Mouse (Mus musculus) ES-CJ7 (cell line): Measurements from ENCODE around the gene Adgrf5.
A peak's percentile ranks its signal among the peaks of the same experiment; 100 is the strongest.
"Not testable (repeated sequence)": the region's sequence is repeated elsewhere in the genome, so short reads cannot be mapped to it uniquely, and the experiment has no call there.

Experiments used
- DNase-seq: peaks from one replicate; pipeline ENCODE4 v3.0.0; 2011; ENCODE audit warnings: low read depth, low spot score

Adgrf5 gene

GRCm38 (mm10) chr17:43460245-43461181 lies 100.3 kb downstream of the Adgrf5 start:
- DNase-seq: peak; percentile 52

GRCm38 (mm10) chr17:43470039-43470438 lies 109.8 kb downstream of the Adgrf5 start:
- no peak for DNase-seq

- no peak for DNase-seq
Measured at GRCm38 (mm10) chr17:43472558-43472957, 112.3 kb downstream of the Adgrf5 start.

GRCm38 (mm10) chr17:43474775-43475174 lies 114.5 kb downstream of the Adgrf5 start:
- no peak for DNase-seq

GRCm38 (mm10) chr17:43477621-43478020 lies 117.4 kb downstream of the Adgrf5 start:
- no peak for DNase-seq

- DNase-seq: no peak
Measured at GRCm38 (mm10) chr17:43485982-43486381, 125.7 kb downstream of the Adgrf5 start.

GRCm38 (mm10) chr17:43488439-43489151 lies 128.3 kb downstream of the Adgrf5 start:
- no peak for DNase-seq

- DNase-seq: not testable (repeated sequence)
Measured at GRCm38 (mm10) chr17:43490371-43490770, 130.1 kb downstream of the Adgrf5 start.

- DNase-seq: no peak
Measured at GRCm38 (mm10) chr17:43495502-43495901, 135.3 kb downstream of the Adgrf5 start.

GRCm38 (mm10) chr17:43497521-43497920 lies 137.3 kb downstream of the Adgrf5 start:
- no peak for DNase-seq

- no peak for DNase-seq
Measured at GRCm38 (mm10) chr17:43500513-43500912, 140.3 kb downstream of the Adgrf5 start.

- DNase-seq: no peak
Measured at GRCm38 (mm10) chr17:43501223-43501622, 141.0 kb downstream of the Adgrf5 start.

GRCm38 (mm10) chr17:43501631-43502030 lies 141.4 kb downstream of the Adgrf5 start:
- DNase-seq: no peak

- DNase-seq: no peak
Measured at GRCm38 (mm10) chr17:43502592-43502991, 142.3 kb downstream of the Adgrf5 start, which contains the start of gene Mep1a. TSS of gene Mep1a (minus strand) at chr17:43502812.

- DNase-seq: no peak
Measured at GRCm38 (mm10) chr17:43503861-43504593, 143.8 kb downstream of the Adgrf5 start.

GRCm38 (mm10) chr17:43504594-43504934 lies 144.3 kb downstream of the Adgrf5 start:
- no peak for DNase-seq
